Mouse (Mus musculus): ENCODE results near the gene Gdpd3. TPM values are rescaled to one million over a fixed set of nuclear protein-coding genes. Genes with fewer than 3 reads are reported as not detected.
"Not testable (repeated sequence)": the region's sequence is repeated elsewhere in the genome, so short reads cannot be mapped to it uniquely, and the experiment has no call there.

The Gdpd3 gene
- total RNA-seq (2021), result 1 to 10 TPM in 1 of 2 experiments, under 1 TPM in 1; 0.99 to 3.0 TPM

DNA sequence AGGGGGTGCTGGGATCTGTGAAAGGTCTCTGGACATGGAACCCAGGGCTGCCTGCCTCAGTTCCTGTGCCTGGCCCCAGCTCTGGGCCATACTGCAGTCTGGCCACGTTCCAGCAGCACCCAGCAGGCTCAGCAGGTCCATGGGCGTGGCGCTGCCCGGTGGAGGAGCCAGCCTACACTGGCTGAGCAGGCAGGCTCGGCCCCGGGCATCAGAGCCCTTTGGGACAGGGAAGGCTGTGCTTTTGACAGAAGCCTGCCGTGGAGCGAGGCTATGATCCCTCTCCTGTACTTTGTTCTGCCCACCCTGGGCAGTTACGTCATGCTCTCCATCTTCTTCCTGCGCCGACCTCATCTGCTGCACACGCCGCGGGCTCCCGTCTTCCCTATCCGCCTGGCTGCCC lies at the start of gene Gdpd3:
Gene Gdpd3 (plus strand): TSS at position 134 of the 400 bp plus-strand sequence.
- intact Hi-C loops (cut with DNase I), result no loop called here

DNA sequence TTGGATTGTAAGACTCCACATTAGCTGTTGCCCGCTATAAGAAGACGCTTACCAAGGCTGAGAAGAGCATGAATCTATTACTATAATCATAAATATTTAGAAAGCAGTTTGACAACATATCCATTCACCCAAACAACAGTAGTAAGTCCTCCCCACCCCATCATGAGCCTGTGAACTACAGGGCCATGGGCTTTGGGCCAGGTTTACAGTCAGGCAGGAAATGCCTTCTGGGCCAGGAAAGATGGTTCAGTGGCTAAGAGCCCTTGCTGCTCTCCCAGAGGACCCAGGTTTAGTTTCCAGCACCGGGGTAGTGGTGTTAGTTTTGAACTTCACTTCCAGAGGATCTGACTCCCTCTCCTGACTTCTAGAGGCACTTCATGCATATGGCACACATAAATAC lies 48.6 kb upstream of the Gdpd3 start:
- intact Hi-C loops (cut with DNase I), result no loop called here
- DNase-seq (ENCODE audit: low spot score in 2 of 2), result no peak

More for the DNA sequence above, at the start of gene Gdpd3:
- no peak for DNase-seq (ENCODE audit: low spot score in 2 of 2)

DNA sequence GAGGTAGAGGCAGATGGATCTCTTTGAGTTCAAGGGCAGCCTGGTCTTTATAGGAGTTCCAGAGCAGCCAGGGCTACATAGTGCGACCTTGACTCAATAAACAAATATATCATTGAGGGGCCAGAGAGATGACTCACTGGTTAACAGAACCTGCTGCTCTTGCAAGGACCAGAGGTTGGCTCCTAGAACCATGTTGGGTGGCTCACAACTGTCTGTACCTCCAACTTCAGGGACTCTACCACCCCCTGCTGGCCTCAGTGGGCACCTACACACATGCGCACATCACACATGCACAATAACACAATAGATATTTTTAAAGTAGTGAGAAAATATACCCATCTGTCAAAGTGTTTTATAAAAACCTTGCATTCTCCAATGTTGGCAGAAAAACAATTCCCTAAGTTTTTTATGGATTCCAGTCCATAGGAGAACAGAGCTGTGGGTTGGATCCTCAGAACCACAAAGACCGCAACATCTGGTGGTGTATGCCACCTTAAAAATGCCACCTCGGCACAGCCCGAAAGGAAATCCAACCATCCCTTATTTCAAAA lies 47.3 kb upstream of the Gdpd3 start:
- intact Hi-C loops (cut with DNase I), result no loop called here
- no peak for DNase-seq (ENCODE audit: low spot score in 2 of 2)

DNA sequence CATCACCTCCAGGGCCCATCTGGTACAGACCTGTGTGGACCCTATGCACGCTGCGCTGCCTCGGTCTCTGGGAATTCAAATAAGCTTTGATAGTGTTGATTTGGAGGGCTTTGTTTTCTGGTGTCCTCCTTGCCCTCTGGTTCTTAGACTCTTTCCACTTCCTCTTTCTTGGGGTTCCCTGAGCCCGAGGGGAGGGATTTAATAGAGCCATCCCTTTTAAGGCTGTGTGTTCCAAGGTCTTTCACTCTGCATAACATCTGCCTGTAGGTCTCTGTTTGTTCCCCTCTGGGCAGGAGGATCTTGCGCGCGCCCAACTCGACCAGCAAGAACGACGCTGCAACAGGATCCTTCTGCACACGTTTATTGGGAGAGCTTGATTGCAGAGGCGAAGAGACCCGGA lies 44.5 kb upstream of the Gdpd3 start:
- intact Hi-C loops (cut with DNase I), result no loop called here

DNA sequence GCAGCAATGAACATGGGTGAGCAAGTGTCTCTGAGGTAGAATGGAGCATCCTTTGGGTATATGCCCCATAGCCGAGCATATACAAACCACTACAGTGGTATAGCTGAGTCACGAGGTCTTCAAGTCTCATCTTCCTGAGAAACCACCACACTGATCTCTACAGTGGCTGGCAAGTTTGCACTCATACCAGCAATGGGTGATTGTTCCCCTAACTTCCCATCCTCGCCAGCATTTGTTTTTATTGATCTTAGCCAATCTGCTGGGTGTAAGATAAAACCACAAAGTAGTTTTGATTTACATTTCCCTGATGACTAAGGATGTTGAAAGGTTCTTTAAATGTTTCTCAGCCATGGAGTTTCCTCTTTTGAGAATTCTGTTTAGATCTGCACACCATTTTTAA lies 41.1 kb upstream of the Gdpd3 start:
- intact Hi-C loops (cut with DNase I), result no loop called here

More for the DNA sequence above, 44.5 kb upstream of the Gdpd3 start:
- DNase-seq (ENCODE audit: low spot score in 2 of 2), result no peak

DNA sequence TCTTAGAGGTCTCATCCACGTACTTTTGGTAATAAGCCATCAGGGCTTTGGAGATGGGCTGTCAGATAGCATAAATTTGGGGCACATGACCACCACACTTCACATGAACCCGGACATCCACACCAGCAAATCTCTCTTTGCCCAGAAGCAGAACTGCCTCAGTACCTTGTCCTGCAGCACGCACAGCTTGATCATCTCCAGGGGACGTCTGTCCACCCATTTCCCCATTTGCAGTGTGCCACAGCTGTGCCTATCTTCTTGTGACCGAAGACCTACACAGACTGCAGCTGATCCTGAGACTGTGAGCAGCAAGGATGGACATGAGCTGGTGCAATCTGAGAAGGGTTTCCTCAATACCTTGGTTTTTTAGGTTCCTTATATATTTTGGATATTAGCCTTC lies 40.5 kb upstream of the Gdpd3 start:
- DNase-seq (ENCODE audit: low spot score in 2 of 2), result no peak
- intact Hi-C loops (cut with DNase I), result no loop called here

More for the DNA sequence above, 41.1 kb upstream of the Gdpd3 start:
- no peak for DNase-seq (ENCODE audit: low spot score in 2 of 2)

DNA sequence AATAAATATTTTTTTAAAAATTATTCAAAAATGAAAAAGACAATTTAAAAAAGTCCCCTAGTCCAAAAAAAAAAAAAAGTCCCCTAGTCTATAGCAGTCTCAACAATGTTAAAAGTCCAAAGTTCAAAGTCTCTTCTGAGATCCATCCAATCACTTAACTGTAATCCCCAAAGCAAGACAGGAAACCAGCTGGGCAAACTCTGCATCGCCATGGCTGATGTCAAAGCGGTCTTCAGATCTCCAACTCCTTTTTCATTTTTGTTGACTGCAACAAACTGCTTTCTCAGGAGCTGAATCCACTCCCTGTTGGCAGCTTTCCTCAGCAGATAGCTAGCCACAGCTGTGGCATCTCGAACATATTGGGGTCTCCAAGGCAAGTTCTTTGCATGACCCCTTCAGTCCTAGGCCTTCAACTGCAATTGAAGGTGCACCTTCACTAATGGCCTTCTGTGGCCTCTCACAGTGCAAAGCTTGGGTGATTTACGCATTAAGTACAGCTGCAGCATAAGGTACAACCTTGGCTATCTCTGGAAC lies 35.8 kb upstream of the Gdpd3 start:
- intact Hi-C loops (cut with DNase I); DNase-seq (ENCODE audit: low spot score in 2 of 2): not testable (repeated sequence)

DNA sequence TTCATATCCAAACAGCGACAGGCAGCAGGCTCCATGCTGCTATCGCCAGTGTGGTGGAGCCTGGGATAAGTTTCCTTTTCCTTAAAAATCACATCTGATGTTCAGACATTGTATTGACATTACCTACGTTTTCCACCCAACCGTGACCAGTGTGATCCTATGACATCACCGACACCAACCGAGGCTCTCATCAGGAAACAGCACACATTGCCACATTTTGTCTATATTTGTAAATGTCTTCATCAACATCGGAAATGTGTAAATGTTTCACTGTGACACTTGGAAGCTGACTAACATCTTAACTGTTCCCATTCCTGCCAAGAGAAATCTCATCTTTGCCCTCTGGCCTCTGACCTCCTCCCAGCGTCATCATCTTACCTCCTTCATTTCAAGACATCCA lies 30.0 kb upstream of the Gdpd3 start:
- intact Hi-C loops (cut with DNase I), result no loop called here
- DNase-seq (ENCODE audit: low spot score in 2 of 2), result no peak

DNA sequence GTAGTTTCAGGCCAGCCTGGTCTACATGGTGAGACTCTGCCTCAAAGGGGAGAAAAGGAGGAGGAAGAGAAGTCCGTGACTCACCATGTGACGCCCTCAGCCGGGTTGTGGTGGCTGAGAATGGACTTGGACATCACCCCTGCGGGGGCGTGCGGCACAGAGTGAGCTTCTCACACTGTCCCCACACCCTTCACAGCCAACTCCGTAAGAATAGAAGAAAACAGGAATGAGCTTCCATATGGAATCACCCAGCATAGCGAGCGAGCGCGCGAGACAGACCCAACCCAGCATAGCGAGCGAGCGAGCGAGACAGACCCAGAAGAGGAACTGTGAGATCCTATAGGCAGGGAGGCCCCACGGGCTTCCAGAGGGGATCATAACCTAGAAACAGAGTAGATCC lies 26.6 kb upstream of the Gdpd3 start:
- intact Hi-C loops (cut with DNase I), result no loop called here
- peak; percentile 74 to 83 for DNase-seq (ENCODE audit: low spot score in 2 of 2)

DNA sequence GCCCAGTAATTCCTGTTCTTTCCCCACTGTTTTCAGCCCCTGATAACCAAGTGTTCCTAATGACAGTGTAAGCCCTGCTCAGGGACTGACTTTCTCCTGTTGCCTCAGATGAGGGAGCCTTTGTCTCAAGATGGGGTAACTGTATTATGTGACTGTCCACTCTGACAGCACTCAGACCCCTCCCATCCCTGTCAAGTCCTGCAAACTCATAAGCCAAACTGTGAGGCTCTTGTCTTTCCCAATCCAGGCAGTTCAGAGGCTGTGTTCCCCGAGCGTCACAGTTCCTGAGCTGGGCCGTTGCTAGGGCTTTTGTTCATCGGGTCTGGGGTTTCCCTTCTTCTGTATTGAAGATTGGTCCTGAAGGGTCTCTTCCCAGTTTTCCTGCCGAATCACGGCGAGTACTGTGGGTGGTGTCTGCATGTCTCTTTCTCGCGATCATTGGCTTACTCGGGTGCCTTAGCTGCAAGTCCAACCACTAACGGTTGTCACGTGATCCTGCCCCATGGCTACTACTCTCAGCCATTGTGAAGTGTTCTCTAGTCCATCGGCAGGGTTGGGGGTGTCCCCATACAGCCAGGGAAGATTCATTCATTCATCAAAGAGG lies 25.9 kb upstream of the Gdpd3 start:
- intact Hi-C loops (cut with DNase I), result loop anchor here (5.0 kb wide), 1 partner anchor 33 kb away; the partner anchor contains the start of gene Coro1a
- DNase-seq (ENCODE audit: low spot score in 2 of 2), result no peak

DNA sequence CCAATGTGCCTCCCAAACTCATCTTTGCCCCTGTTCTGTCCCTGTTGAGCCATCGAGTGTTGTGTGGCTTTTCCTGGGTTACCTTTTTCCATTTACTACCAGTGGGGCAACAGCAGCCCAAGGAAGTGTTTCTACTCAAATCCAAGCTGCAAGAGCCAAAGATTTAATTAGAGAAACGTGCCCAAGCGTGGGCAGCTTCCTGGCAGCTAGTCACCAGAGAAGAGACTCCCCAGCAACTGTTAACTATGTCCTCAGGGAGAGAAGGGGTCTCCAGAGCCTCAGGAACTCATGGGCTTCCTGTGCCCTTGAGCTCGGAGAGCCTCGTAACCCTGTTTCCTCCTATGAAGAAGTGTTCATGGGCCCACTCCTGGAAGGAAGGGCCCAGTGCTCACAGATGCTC lies 25.2 kb upstream of the Gdpd3 start:
- intact Hi-C loops (cut with DNase I), result loop anchor here (5.0 kb wide), 1 partner anchor 34 kb away; the partner anchor contains the start of gene Coro1a
- DNase-seq (ENCODE audit: low spot score in 2 of 2), result no peak

DNA sequence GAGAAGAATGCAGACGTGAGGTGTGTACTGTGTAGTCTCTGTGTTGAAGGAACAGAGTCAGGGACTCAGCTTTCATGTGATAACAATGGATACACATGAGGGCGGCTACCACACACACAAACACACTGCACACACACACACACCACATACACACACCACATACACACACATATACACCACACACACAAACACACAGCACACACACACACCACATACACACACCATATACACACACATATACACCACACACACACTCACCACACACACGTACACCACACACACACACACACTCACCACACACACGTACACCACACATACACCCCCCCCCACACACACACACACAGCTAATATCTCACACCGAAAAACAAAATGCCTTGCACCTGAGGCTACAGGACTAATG lies 24.7 kb upstream of the Gdpd3 start:
- no peak for DNase-seq (ENCODE audit: low spot score in 2 of 2)
- intact Hi-C loops (cut with DNase I), result loop anchor here (5.0 kb wide), 1 partner anchor 34 kb away; the partner anchor contains the start of gene Coro1a

DNA sequence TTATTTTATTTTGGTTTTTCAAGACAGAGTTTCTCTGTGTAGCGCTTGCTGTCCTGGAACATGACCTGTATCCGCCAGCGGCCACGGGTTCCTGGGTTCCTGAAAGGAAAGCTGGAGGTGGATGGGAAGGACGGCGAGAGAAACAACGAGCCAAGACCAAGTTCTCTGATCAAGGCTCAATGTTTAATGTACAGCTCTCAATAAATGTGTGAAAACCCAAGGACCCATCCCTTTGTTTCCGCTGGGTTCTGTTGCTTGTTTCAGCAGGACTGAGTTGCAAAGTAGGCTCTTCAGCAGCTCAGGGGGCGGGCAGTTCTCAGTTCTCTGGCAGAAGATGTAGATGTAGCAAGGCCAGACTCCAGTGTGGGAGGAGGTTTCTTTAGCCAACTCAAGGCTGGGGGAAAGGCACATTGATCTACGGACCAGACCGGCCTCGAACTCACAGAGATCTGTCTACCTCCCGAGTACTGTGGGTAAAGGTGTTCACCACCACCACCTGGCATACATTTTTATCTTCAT lies 24.1 kb upstream of the Gdpd3 start:
- no peak for DNase-seq (ENCODE audit: low spot score in 2 of 2)
- intact Hi-C loops (cut with DNase I), result loop anchor here (5.0 kb wide), 1 partner anchor 35 kb away; the partner anchor contains the start of gene Coro1a

DNA sequence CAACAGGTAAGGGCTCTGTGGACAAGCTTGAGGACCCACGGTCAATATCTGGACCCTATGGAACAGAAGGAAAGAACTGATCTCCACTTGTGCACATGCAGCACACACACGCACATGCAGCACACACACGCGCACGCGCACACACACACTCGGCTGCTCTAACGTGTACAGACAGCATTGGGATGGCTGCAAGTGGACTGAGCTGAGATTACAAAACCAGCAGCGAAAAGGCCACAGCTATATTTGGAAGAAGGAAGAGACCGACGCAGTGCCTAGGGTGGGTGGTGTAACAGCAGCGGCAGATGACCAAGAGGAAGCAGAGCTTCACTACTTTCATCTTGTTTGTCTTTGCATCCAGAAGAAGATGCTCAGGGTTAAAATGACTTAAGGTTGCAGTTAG lies 20.1 kb upstream of the Gdpd3 start:
- intact Hi-C loops (cut with DNase I), result no loop called here
- DNase-seq (ENCODE audit: low spot score in 2 of 2), result no peak

DNA sequence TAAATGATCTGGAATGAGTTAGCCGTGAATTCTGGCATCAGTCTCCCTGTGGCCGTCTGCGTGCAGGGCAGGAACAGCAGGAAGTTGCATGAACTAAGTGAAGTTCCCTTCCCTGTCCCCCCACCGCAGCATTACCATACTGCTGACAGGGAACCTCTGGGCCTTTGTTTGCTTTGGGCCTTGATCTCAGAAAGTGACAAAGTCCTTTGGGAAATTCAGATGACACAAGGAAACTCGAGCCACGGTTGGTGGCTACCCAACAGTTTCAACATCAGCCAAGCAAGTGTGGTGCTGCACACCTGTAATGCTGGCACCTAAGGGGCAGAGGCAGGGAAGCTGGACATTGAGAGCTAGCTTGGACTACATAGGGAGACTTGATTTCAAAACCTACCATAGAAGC lies 19.3 kb upstream of the Gdpd3 start:
- intact Hi-C loops (cut with DNase I), result no loop called here
- no peak for DNase-seq (ENCODE audit: low spot score in 2 of 2)

DNA sequence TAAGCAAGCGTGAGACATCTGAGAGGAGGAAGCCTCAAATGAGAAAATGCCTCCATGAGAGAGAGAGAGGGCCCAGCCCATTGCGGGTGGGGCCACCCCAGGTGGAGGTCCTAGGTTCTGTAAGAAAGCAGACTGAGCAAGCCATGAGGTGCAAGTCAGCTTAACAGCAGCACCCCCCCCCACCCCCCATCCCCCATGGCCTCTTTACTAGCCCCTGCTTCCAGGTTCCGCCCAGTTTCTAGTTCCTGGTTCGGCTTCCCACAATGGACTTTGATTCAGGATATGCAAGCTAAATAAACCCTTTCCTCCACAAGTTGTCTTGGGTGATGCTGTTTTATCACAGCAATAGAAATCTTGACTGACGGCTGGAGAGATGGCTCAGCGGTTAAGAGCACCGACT lies 17.3 kb upstream of the Gdpd3 start:
- no peak for DNase-seq (ENCODE audit: low spot score in 2 of 2)
- intact Hi-C loops (cut with DNase I), result no loop called here

DNA sequence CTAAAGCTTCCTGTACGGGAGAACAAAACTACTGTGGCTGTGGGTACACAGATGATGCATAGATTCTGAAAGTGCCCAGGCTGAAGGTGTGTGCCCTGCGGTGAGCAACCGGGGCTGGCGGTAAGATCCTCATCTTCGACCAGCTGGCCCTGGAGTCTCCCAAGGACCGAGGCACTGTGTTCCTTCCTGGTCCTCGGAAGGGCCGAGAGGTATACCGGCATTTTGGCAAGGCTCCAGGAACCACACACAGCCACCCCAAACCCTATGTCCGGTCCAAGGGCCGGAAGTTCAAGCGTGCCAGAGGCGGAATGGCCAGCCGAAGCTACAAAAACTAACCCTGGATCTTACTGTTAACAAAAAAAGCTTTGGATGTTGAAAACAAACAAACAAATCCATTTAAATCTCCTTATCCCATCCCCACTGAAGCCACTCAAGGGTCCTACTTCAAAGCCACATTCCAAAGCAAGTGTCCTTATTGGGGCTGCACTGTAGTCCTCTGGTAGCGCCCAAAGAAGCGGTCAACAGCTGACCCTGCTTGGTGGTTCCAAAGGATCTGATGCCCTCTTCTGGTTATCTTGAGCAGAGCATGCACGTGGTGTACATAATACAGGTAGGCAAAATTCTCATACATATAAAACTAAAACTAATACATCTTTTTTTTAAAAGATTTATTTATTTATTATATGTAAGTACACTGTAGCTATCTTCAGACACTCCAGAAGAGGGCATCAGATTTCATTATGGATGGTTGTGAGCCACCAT lies 16.4 kb upstream of the Gdpd3 start:
- intact Hi-C loops (cut with DNase I), result no loop called here
- no peak for DNase-seq (ENCODE audit: low spot score in 2 of 2)

DNA sequence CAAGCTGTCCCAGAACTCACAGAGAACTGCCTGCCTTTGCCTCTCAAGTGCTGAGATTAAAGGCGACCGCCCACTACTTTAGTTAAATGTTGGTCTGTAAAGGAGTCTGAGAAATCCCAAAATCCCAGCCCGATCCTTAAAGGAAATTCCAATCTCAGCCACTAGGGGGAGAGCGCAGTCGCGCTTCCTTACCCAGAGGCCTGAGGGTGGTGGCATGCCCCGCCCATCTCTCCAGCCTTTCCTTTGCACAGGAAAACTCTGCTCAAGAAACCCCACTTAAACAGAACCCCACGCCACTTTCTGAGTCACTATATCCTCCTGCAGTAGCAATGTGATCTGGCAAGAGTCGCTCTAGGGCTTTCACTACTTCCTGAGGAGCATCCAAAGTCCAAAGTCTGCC lies 11.3 kb upstream of the Gdpd3 start:
- intact Hi-C loops (cut with DNase I), result no loop called here
- peak; percentile 71 to 72 for DNase-seq (ENCODE audit: low spot score in 2 of 2)

DNA sequence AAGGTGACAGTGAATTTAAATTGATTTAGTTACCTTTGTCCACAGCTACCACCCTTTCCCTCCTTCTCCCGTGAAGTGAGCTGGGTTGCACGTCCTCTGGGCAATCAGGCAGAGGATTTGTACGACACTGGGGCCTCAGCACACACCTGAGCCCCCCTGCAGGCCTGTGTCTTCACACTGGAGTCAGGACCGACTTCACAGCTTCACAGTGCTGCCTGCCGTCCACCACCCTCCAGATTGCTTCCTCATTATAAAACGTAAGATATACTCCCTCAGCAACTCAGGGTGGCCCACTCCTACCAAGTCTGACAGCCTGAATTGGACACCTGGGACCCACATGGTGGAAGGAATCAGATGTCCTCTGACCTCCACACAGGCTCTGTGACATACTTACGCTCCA lies 7.6 kb upstream of the Gdpd3 start:
- no peak for DNase-seq (ENCODE audit: low spot score in 2 of 2)
- intact Hi-C loops (cut with DNase I), result no loop called here

DNA sequence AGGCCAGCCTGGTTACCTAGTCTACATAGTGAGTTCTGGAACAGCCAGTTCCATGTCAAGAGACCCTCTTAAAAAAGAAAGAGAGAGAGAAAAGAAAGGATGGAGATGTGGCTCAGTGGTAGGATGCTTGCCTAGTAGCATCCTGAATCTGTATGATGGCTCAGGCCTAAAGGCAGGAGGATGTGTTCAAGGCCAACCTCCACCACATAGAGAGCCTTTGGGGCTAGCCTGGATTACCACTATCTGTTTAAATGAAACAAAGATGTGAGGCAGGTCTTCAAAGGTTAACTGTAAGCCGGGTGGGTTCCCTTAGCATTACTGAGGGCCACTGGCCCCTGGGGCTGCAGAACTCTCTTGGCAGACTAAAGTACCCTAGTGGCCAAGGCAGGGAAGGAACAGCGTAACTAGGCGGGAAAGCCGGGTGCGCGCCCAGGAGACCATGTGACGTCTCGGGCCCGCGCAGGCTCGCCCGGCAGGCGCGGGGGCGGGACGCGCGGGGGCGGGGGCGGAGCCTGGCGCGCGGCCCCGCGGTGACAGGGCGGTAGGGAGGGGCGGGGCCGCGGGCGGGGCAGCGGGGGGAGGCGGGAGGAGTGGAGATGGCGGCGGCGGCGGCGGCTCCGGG lies 7.0 kb upstream of the Gdpd3 start, which contains the start of gene Mapk3:
Gene Mapk3 (plus strand): TSS at position 552 of the 622 bp plus-strand sequence.
- DNase-seq (ENCODE audit: low spot score in 2 of 2), result peak; percentile 86 to 87
- intact Hi-C loops (cut with DNase I), result no loop called here

Measured in left cerebral cortex, postnatal 36 days (tissue).